Mouse (Mus musculus) gastrocnemius, adult 18-20 months (tissue): ENCODE results near the gene Nbdy. TPM values are rescaled to one million over a fixed set of nuclear protein-coding genes. Genes with fewer than 3 reads are reported as not detected.

Experiments
- DNase-seq: peaks from one replicate; pipeline ENCODE4 v3.0.0; 2021; ENCODE audit warnings: low spot score
- long read RNA-seq, 2 experiments: library from polyadenylated mRNA; stranded (forward); transcript quantifications; one replicate each; pipeline ENCODE4 v2.0.0; 2021
- total RNA-seq, 2 experiments: library from RNA; stranded (reverse); gene quantifications; 2 replicates each; pipeline ENCODE4 v1.2.3; 2021

The Nbdy gene
- 10 to 100 TPM; 25.3 TPM for total RNA-seq
- long read RNA-seq, experiment 1, transcript Nbdy-201 (4 exons, 788 nt), result major isoform, 10 of 12 reads
- long read RNA-seq, experiment 1, partial matches to known transcripts, result 1 of 12 reads
- long read RNA-seq, experiment 1, other reads (novel, unspliced or antisense), result 0 of 12 reads
- long read RNA-seq, experiment 2, transcript Nbdy-201 (4 exons, 788 nt), result major isoform, 14 of 16 reads
- long read RNA-seq, experiment 2, partial matches to known transcripts, result 0 of 16 reads
- long read RNA-seq, experiment 2, other reads (novel, unspliced or antisense), result 0 of 16 reads

GRCm38 (mm10) chrX:153723110-153723916 is at the start of gene Nbdy:
Gene Nbdy, plus strand, starts transcription at chrX:153723590.
- peak; percentile 31 for DNase-seq

DNA sequence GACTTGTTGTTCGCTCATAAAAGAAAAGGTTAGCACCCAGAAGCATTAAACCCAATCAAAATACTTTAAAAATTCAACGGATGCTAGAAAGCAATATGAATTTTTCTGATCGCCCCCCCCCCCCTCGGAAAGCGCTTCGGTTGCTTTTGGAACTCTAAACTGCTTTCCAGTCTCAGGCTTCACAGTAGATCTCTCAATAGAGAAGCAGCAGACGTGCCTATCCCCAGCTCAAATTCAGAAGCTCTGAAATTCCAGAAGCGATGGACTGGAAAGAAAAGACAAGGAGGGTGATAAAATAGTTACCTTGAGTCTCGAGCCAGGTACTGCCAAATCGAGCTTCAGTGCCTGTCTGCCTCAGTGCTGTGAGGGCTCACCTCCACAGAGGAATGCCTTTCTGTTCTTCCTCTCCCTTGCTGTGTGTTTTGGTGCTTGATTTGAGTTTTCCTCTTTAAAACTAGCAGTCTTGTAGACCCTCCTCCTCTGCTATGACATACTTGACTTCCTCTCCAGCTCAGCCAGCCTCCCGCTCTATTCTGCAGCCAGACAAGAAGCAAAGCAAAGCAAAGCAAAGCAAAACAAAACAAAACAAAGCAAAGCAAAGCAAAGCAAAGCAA is 27.5 kb upstream of the Nbdy start, which contains the start of gene Kctd12b:
TSS of gene Kctd12b (minus strand) at position 610 of the 614 bp plus-strand sequence.
- peak; percentile 2 for DNase-seq

DNA sequence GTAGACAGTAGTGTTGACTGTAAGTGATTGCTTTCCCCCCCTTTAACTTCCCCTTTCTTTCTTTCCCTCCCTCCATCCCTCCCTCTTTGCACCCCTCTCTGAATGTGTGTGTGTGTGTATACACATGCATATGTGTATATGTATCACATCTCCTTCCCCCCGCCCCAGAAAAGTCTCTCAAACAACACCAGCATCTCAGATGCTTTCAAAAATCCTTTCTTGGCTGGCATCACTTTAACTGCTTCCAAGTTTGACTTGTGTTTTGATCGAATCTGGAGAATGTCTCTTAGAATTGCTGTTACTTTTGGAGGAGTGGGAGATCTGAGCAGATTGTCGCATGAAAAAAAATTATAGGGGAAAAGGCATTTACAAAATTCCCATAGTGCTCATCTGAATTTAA is 22.9 kb upstream of the Nbdy start:
- DNase-seq, result no peak

- DNase-seq, result no peak
Measured at GRCm38 (mm10) chrX:153707735-153708134, 15.7 kb upstream of the Nbdy start.

GRCm38 (mm10) chrX:153716716-153717115 is 6.7 kb upstream of the Nbdy start:
- DNase-seq, result no peak

DNA sequence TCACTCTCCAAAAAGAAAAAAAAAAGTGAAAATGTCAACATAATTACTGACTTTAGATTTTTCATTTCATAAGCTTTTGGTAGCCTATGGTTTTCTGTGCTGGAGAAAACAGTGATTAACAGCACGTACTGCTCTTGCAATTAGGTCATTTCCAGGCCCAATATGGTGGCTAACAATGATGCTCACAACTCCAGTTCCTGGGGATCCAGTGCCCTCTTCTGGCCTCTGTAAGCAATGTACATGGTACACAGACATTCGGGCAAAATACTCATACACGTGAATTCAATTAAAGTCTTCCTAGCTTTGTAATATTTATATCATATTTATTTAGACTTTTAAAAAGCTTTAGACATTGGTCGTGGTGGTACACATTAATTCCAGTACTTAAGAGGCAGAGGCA is 3.8 kb upstream of the Nbdy start:
- DNase-seq, result peak; percentile 1

GRCm38 (mm10) chrX:153724400-153724799 is 1.0 kb downstream of the Nbdy start:
- no peak for DNase-seq

GRCm38 (mm10) chrX:153735697-153736096 is 12.3 kb downstream of the Nbdy start:
- no peak for DNase-seq

- DNase-seq, result no peak
Measured at GRCm38 (mm10) chrX:153742493-153742892, 19.1 kb downstream of the Nbdy start.

DNA sequence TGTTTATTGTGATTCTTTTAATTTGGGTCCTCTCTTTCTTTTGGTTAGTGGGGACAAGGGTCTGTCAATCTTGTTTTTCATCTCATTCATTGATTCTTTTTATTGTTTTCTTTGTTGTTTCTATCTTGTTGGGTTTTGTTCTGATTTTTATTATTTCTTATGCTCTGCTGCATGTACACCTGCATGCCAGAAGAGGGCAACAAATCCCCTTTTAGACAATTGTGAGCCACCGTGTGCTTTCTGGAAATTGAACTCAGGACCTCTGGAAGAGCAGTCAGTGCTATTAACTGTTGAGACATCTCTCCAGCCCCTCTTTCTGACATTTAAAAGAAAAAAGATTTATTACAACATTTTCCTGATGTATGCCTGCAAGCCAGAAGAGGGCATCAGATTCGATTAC is 25.8 kb downstream of the Nbdy start:
- no peak for DNase-seq

Other genes with a start within 250 kb of the Nbdy start
- 10 to 100 TPM; 20.6 to 20.7 TPM for gene Ubqln2, start 225.4 kb upstream of the Nbdy start, total RNA-seq
- not detected for gene Cypt3, start 165.0 kb upstream of the Nbdy start, total RNA-seq
- 1 to 10 TPM in 1 of 2 experiments, under 1 TPM in 1; 0.73 to 1.7 TPM for gene Kctd12b, start 27.2 kb upstream of the Nbdy start, total RNA-seq
- not detected for gene Spin2c, start 108.6 kb downstream of the Nbdy start, total RNA-seq